Mouse (Mus musculus) adrenal gland, adult 8-10 months (tissue): ENCODE results near the gene Myh14. TPM values are rescaled to one million over a fixed set of nuclear protein-coding genes. Genes with fewer than 3 reads are reported as not detected.
"Not testable (repeated sequence)": the region's sequence is repeated elsewhere in the genome, so short reads cannot be mapped to it uniquely, and the experiment has no call there.

Experiments used
- DNase-seq: peaks from one replicate; pipeline ENCODE4 v3.0.0; 2022
- total RNA-seq, 4 experiments: library from RNA; stranded (reverse); gene quantifications; 2 replicates each; pipeline ENCODE4 v1.2.4; 2022

Myh14 gene
- 10 to 100 TPM in 1 of 4 experiments, 1 to 10 TPM in 3; 7.3 to 16.5 (median 8.4) TPM for total RNA-seq

DNA sequence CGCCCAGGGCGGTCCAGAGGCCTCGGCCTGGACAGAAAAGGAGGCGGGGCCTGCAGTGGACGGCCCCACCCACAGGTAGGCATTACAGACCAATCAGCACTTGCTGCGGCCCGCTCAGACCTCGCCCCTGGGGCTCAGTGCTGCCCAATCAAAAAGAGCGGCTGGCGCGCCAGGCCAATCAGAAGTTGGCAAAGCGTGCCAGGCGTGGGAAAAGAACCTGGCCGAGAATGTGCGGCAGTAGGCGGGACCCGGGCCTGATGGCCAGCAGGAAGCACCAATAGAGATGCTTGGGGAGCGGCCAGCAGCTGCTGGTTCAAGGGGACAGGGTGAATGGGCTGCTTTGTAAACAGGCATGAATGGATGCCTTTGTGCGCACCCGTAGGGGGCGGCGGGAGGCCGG, at the start of gene Myh14:
Gene Myh14, minus strand, starts transcription at position 41 of the 400 bp plus-strand sequence.
- peak; percentile 92 for DNase-seq

GRCm38 (mm10) chr7:44709881-44710280, 39.2 kb upstream of the Myh14 start:
- DNase-seq, result no peak

DNA sequence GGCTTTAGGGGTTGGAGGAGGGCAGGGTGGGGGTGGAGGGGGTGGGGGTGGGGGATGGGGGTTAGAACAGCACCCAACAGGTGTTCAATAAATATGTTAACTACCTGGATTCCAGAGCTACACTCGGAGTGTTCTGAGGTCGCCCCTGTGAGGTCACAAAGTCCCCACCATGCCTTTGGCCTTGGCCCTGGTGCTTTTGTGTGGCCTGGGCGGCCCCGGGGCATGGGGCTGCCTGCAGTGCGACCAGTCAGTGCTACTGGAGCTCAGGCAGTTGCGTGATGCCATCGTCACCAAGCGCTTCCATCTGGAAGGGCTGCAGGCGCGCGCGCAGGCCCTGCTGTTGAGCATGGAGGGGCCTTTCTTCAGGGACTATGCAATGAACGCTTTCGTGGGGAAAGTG, 37.9 kb upstream of the Myh14 start, which contains the start of gene Izumo2:
Gene Izumo2, plus strand, starts transcription at position 169 of the 400 bp plus-strand sequence.
- no peak for DNase-seq

DNA sequence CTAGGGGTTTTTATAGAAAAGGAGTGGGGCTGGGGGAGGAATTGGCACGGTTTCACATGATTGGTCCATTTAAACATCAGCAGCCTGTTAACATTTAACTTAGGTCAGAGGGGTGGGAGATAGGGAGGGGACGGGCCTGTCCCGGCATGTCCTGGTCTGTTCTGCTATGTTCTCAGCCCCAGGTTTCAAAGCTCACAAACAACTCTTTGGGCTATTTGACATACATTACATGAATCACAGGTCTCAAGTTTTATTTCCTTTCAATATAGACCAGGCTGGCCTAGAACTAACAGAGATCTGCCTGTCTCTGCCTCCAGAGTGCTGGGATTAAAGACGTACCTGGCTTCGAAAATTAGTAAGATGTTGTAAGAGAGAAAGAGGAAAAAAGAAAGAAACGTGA, 37.5 kb upstream of the Myh14 start:
- not testable (repeated sequence) for DNase-seq

DNA sequence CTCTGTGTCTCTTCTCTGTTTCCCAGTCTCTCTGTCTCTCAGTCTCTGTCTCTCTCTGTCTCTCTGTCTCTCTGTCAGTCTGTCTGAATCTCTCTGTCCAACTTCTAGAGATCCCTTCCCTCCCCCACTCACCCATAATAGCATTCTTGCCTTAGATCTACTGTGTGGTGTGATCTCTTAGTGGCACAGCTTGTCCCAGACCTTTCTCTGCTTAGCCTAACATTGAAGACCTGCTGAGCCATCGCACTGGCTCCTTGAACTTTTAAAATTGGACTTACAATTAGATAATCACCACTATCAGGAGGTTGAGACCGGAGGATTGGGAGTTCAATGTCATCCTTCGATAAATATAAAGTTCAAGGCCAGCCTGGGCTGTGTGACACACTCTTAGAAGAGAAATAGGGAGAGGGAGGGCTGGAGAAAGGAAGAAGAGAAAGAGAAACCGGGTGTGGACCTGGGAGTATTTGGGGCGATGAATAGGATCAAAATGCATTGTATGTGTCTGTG, 36.6 kb upstream of the Myh14 start:
- DNase-seq, result peak; percentile 51

DNA sequence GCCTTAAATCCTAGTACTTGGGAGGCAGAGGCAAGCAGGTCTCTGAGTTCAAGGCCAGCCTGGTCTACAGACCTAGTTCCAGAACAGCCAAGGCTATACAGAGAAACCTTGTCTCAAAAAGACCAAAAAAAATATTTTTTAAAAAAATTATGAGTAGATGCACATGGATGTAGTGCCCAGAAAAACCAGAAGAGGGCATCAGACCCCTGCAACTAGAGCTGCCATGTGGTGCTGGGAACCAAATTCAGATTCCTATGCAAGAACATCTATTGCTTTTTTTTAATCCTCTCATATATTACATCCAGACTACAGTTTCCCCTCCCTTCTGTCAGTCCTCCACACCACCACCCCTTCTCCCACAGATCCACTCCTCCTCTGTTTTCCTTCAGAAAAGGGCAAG, 35.7 kb upstream of the Myh14 start:
- no peak for DNase-seq

GRCm38 (mm10) chr7:44705086-44705485, 34.4 kb upstream of the Myh14 start:
- no peak for DNase-seq

DNA sequence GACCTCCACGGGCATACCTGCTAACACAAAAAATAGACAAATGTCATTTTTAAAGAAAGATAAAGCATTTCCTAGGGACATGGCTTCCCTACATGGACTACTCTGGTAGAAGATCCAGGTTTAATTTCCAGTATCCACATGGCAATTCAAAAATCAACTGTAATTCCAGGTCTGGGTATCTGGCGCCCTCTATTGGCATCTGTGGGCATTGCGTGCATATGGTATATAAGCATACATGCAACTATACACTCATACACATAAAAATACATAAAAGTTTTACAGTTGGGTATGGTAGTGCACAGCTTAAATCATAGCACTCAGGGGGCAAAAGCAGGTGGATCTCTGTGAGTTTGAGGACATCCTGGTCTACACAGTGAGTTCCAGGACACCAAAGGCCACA, 33.7 kb upstream of the Myh14 start:
- DNase-seq, result no peak

- DNase-seq, result no peak
Observed at GRCm38 (mm10) chr7:44702985-44703384, 32.3 kb upstream of the Myh14 start.

DNA sequence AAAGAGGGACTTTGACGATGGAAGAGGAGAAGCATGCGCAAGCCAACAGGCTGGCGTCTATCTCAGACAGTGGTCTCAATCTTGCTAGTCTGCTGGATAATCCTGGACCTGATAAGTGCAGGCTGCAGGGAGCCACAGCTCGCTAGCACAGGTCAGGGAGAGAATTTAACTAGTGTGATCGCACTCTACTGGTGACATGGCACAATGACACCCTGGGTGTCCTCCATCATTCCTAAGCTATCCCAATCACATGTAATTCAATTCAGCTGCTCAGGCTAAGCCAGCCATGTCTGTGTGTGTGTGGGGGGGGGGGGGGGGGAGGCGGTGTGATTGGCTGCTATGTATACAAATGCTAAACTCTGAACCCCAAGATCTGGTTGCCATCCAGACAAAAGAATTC, 31.3 kb upstream of the Myh14 start:
- no peak for DNase-seq

DNA sequence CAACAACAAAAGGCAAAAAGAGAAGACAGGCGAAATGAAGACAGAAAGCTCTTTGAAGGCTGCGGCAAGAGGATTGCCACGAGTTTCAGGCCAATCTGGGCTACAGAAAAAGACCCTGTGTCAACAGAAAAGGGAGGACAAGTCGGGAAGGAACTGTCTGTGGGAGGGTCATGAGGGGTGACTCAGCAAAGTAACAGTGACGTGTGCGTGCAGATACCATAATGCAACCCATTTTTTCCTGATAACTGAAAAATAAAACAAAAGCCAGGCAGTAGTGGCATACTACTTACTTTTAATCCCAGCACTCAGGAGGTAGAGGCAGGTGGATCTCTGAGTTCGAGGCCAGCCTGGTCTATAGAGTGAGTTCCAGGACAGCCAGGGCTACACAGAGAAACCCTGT, 27.3 kb upstream of the Myh14 start:
- no peak for DNase-seq

GRCm38 (mm10) chr7:44697191-44697710, 26.6 kb upstream of the Myh14 start:
- DNase-seq, result peak; percentile 76

DNA sequence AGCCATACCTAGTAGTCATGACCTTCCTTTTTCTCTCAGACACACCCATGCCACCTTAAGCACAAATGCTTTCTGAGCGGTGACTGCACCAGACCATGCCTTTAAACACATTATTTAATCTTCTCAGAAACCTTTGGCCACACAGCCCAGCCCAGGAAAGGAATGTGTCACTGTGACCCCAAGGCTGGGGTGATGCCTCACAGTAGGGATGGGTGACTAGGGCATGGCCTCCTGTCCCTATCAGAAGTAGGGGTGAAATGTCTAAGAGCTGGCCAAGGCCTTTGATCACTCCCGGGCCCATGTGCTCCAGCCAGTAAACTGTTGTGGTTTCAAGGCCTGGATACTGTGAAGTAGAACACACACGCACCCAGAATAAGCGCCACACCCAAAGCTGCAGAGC, 24.6 kb upstream of the Myh14 start:
- no peak for DNase-seq

- DNase-seq, result no peak
Observed at GRCm38 (mm10) chr7:44693427-44694175, 23.0 kb upstream of the Myh14 start.

DNA sequence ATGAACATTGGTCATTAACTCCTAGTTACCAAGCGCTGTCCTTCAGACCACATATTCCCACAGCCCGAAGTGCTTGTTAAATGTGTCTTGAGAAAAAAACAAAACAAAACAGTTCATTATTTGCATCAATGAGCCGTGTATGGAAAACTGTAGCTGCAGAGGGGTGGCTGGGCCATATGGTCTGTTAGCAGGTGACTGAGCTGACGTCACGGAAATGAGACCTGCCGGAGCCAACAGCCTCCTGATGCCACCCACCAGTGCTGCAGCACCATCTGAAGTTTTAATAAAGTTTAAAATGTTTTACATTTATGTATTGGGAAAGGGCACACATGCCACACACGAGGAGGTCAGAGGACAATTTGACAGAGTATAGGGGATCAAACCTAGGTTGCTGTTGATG, 18.7 kb upstream of the Myh14 start:
- no peak for DNase-seq

GRCm38 (mm10) chr7:44688890-44689289, 18.2 kb upstream of the Myh14 start:
- DNase-seq, result no peak

GRCm38 (mm10) chr7:44685531-44686402, 15.1 kb upstream of the Myh14 start:
- no peak for DNase-seq

GRCm38 (mm10) chr7:44683656-44684055, 13.0 kb upstream of the Myh14 start:
- no peak for DNase-seq

GRCm38 (mm10) chr7:44676611-44677010, 6.0 kb upstream of the Myh14 start:
- DNase-seq, result no peak

DNA sequence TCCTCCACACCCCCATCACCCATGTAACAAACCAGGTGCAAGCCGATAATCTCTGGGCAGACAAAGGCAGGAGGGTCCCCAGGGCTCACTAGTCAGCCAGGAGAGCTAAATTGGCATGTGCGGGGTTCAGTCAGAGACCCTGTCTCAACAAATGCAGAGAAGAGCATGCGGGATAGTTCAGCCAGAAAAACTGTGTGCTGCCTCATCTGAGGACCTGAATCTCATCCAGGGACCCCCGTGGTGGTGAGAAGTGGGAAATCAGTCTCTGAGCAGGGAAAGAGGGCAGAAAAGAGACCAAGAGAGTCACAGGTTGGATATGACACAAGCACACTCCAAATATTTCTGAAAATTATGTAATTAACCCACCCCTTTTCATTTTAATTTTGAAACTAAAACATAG, 5.5 kb upstream of the Myh14 start:
- no peak for DNase-seq

DNA sequence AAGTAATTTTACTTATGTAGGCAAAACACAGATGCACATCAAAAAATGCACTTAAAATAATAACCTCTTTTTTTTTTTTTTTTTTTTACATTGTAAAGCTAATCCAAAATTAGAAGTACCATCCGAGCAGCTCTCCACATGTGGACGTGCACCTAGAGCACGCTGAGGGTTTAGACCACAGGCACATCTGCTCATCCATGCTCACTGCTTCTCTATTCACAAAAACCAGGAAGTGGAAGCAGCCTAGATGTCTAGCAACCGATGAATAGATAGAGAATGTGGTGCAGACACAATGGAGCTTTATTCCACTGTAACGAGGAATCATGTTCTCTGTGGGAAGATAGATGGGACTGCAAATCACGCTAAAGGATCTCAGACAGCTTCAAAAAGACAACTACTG, 4.5 kb upstream of the Myh14 start:
- DNase-seq, result no peak

- DNase-seq, result no peak
Observed at GRCm38 (mm10) chr7:44674511-44674910, 3.9 kb upstream of the Myh14 start.

- no peak for DNase-seq
Observed at GRCm38 (mm10) chr7:44672193-44672592, 1.6 kb upstream of the Myh14 start.
